In the genomic region with DNA sequence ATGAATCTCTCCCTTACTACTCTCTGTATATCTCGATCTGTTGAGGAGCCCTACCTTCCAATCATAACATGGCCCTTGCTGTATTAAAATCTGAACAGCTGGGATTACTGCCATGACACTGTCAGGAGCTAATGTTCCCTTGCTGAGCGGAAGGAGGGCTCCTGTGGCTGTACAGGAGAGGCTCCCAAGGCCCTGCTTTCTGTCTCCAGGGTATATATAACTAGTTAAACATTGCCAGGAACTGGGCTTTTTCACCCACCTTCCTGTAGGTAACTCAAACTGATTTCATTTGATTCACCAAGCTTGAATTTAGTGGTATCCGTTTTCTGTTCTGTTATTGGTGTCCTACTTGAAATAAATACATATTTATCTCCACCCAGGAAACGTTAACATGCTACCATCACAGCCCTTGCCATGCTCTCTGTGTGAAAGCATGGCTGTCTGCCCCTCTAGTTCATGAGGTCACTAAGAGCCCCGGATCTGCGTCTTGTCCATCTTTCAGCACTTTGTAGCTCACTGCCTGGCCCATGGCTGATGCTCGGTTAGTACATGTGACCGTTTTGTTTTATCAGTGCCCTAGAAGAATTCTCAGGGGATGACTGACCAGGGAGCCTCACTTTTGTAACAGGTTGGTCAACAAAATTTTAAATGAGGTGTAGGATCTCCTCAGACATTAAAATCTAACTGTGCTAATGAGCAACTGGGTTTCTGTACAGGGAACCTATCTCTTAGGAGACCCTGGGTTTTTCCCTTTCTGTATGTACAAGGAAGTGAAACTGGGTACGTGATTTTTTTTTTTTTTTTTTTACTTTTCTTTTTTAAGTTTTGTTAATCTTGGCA, we compare ENCODE assay signal across 18 mouse cellular contexts. TPM values are rescaled to one million over a fixed set of nuclear protein-coding genes. Genes with fewer than 3 reads are reported as not detected.
A peak's percentile ranks its signal among the peaks of the same experiment; 100 is the strongest.
DNase-seq lines count a peak whose midpoint lies in the region; ATAC-seq and TF ChIP-seq lines count a peak whose summit lies in the region.
"Had no signal": no experiment of that assay in that cellular context is flagged by ENCODE, and none has a peak within 500 bp of the region (broad histone marks: within the 10 kb centered on the region; RNA-seq: fewer than 3 reads in every experiment).

No protein-coding gene starts in this region.

- no peak overlapping the region for H3K4me3 ChIP-seq in heart, postnatal 0 days (ENCODE audit: low read depth, low read length)
- H3K4me3 ChIP-seq in CH12.LX (replicated peaks in 1 of 3; ENCODE audit: low read depth in 2 of 3, low read length in 2 of 3, poor library complexity in 1 of 3), result peak overlapping the region in 1 of 3 experiments; percentile 34
- no peak overlapping the region for H3K4me3 ChIP-seq in intestine, embryonic 15.5 days (replicated peaks)
- H3K4me3 ChIP-seq in stomach, embryonic 15.5 days (replicated peaks), result no peak overlapping the region
- H3K4me3 ChIP-seq: embryonic facial prominence, embryonic 12.5 days; forebrain, embryonic 10.5 days; layer of hippocampus, adult 2 months; limb, embryonic 15.5 days; neural tube, embryonic 15.5 days had no signal

- peak; percentile 81 for ATAC-seq in heart, postnatal 0 days (ENCODE audit: insufficient read depth, low read depth)
- ATAC-seq in intestine, embryonic 15.5 days, result peak; percentile 61
- ATAC-seq in stomach, embryonic 15.5 days (ENCODE audit: insufficient read depth, low FRiP score, low read depth), result no peak

- no peaks in the 10 kb centered on the region for H3K9me3 ChIP-seq in heart, postnatal 0 days (replicated peaks; ENCODE audit: control insufficient read depth, low read length)
- no peaks in the 10 kb centered on the region for H3K9me3 ChIP-seq in CH12.LX (replicated peaks; ENCODE audit: low read length)
- H3K9me3 ChIP-seq in intestine, embryonic 15.5 days, result no peaks in the 10 kb centered on the region
- no peaks in the 10 kb centered on the region for H3K9me3 ChIP-seq in stomach, embryonic 15.5 days
- H3K9me3 ChIP-seq: embryonic facial prominence, embryonic 12.5 days; forebrain, embryonic 10.5 days; limb, embryonic 15.5 days; neural tube, embryonic 15.5 days had no signal

- H3K79me2 ChIP-seq in CH12.LX (replicated peaks; ENCODE audit: control insufficient read depth, extremely low read depth, insufficient read depth, poor library complexity, severe bottlenecking), result peaks cover 5% of the 10 kb centered on the region; the same call in 1 of the 2 replicates

- H3K4me1 ChIP-seq in heart, postnatal 0 days (ENCODE audit: control insufficient read depth, insufficient read depth), result 0 out of 2 replicates have a peak, but pooled peaks cover 4% of the 10 kb centered on the region
- peaks cover 17 to 70% of the 10 kb centered on the region in 2 experiments for H3K4me1 ChIP-seq in CH12.LX (ENCODE audit: control insufficient read depth in 1 of 2, insufficient read depth in 2 of 2)
- H3K4me1 ChIP-seq in intestine, embryonic 15.5 days (replicated peaks), result no peaks in the 10 kb centered on the region
- H3K4me1 ChIP-seq in stomach, embryonic 15.5 days, result no peaks in the 10 kb centered on the region
- H3K4me1 ChIP-seq: embryonic facial prominence, embryonic 12.5 days; forebrain, embryonic 10.5 days; limb, embryonic 15.5 days; neural tube, embryonic 15.5 days had no signal

- H3K27ac ChIP-seq in heart, postnatal 0 days (ENCODE audit: low read depth), result 0 out of 2 replicates have a peak overlapping the region, but pooled peaks have one; percentile 20
- H3K27ac ChIP-seq in CH12.LX (ENCODE audit: insufficient read depth, low read depth), result peak overlapping the region; percentile 92
- peak overlapping the region; percentile 56; the same call in 1 of the 2 replicates for H3K27ac ChIP-seq in intestine, embryonic 15.5 days
- H3K27ac ChIP-seq in stomach, embryonic 15.5 days, result peak overlapping the region; percentile 72; the same call in 1 of the 2 replicates
- H3K27ac ChIP-seq: embryonic facial prominence, embryonic 12.5 days; forebrain, embryonic 10.5 days; layer of hippocampus, adult 2 months; limb, embryonic 15.5 days; neural tube, embryonic 15.5 days had no signal

- H3K4me2 ChIP-seq in heart, postnatal 0 days (ENCODE audit: low read depth, low read length), result no peak overlapping the region
- H3K4me2 ChIP-seq in CH12.LX (ENCODE audit: insufficient read depth, low read depth, poor library complexity, severe bottlenecking), result peak overlapping the region; percentile 71; the same call in 1 of the 2 replicates
- H3K4me2 ChIP-seq in intestine, embryonic 15.5 days (replicated peaks), result no peak overlapping the region
- no peak overlapping the region for H3K4me2 ChIP-seq in stomach, embryonic 15.5 days
- H3K4me2 ChIP-seq: embryonic facial prominence, embryonic 12.5 days; limb, embryonic 15.5 days; lung, embryonic 14.5 days; neural tube, embryonic 15.5 days had no signal

- H3K27me3 ChIP-seq in heart, postnatal 0 days (ENCODE audit: control insufficient read depth, insufficient read depth, low read length), result no peaks in the 10 kb centered on the region
- no peaks in the 10 kb centered on the region for H3K27me3 ChIP-seq in CH12.LX (replicated peaks)
- no peaks in the 10 kb centered on the region for H3K27me3 ChIP-seq in intestine, embryonic 15.5 days (replicated peaks)
- no peaks in the 10 kb centered on the region for H3K27me3 ChIP-seq in stomach, embryonic 15.5 days (replicated peaks)
- H3K27me3 ChIP-seq: embryonic facial prominence, embryonic 12.5 days; limb, embryonic 15.5 days; neural tube, embryonic 15.5 days had no signal

- TF ChIP-seq RAD21 in CH12.LX (IDR thresholded peaks at IDR 0.05; ENCODE audit: low read depth, low read length), result no peak

- TF ChIP-seq CTCF in heart, postnatal 0 days (IDR thresholded peaks at IDR 0.05; ENCODE audit: low read depth), result no peak
- no peak for TF ChIP-seq CTCF in CH12.LX (conservative IDR thresholded peaks at IDR 0.05 in 1 of 2, IDR thresholded peaks at IDR 0.05 in 1 of 2; ENCODE audit: low read depth in 2 of 2, low read length in 2 of 2)

- intact Hi-C loops in heart, postnatal 10 days (cut with DNase I), result no loop called here

- WGBS in heart, postnatal 0 days, result 44% methylated on average over 9 of the region's 9 CpGs
- 63% methylated on average over 9 of the region's 9 CpGs for WGBS in intestine, embryonic 15.5 days
- WGBS in stomach, embryonic 15.5 days, result 66% methylated on average over 9 of the region's 9 CpGs

- no peaks in the 10 kb centered on the region for H3K36me3 ChIP-seq in heart, postnatal 0 days (replicated peaks; ENCODE audit: control insufficient read depth, insufficient read depth, low read length)
- no peaks in the 10 kb centered on the region for H3K36me3 ChIP-seq in CH12.LX (replicated peaks in 1 of 2; ENCODE audit: control insufficient read depth in 1 of 2, insufficient read depth in 1 of 2, low read length in 1 of 2)
- no peaks in the 10 kb centered on the region for H3K36me3 ChIP-seq in intestine, embryonic 15.5 days
- no peaks in the 10 kb centered on the region for H3K36me3 ChIP-seq in stomach, embryonic 15.5 days
- H3K36me3 ChIP-seq: embryonic facial prominence, embryonic 12.5 days; forebrain, embryonic 10.5 days; limb, embryonic 15.5 days; neural tube, embryonic 15.5 days had no signal

- dilution Hi-C loops in CH12.LX (cut with MboI; ENCODE audit: extremely low pct_ligation_motif_present, extremely low pct_unique_long_range_greater_than_20kb, low sequenced_read_pairs), result no loop called here

- no peak overlapping the region for H3K9ac ChIP-seq in heart, postnatal 0 days (replicated peaks; ENCODE audit: low read depth, low read length)
- H3K9ac ChIP-seq in CH12.LX (ENCODE audit: insufficient read depth, low read depth), result no peak overlapping the region
- H3K9ac ChIP-seq in intestine, embryonic 15.5 days, result no peak overlapping the region
- H3K9ac ChIP-seq in stomach, embryonic 15.5 days, result no peak overlapping the region
- H3K9ac ChIP-seq: embryonic facial prominence, embryonic 12.5 days; limb, embryonic 15.5 days; lung, embryonic 14.5 days; neural tube, embryonic 15.5 days had no signal

- TF ChIP-seq POLR2A in CH12.LX (IDR thresholded peaks at IDR 0.05; ENCODE audit: low read depth, low read length), result no peak; the same call in 1 of the 2 replicates

- TF ChIP-seq EP300 in heart, postnatal 0 days (IDR thresholded peaks at IDR 0.05; ENCODE audit: low read depth), result no peak
- TF ChIP-seq EP300 in CH12.LX (IDR thresholded peaks at IDR 0.05; ENCODE audit: low read length), result peak; percentile 94

- in situ Hi-C loops in CH12.LX (cut with MboI; ENCODE audit: low pct_ligation_motif_present, low pct_unique_long_range_greater_than_20kb, low sequenced_read_pairs), result no loop called here

- DNase-seq in heart, postnatal 0 days (ENCODE audit: low spot score), result no peak
- DNase-seq in heart, postnatal 10 days, result no peak
- DNase-seq in CH12.LX (ENCODE audit: extremely low read depth), result peak; percentile 55
- DNase-seq in layer of hippocampus, postnatal 25 days (ENCODE audit: extremely low spot score in 1 of 2, low spot score in 1 of 2), result no peak
- no peak for DNase-seq in frontal cortex, adult 2 months (ENCODE audit: extremely low spot score in 1 of 2, low spot score in 1 of 2)
- DNase-seq in thymus, adult 18-20 months, result no peak
- DNase-seq: adrenal gland, postnatal 25 days; cerebellum, postnatal 14 days; kidney, adult 8-10 months; lung, embryonic 14.5 days; thymus, postnatal 14 days had no signal

TF ChIP-seq in CH12.LX, 34 proteins besides CTCF, POLR2A, EP300 and RAD21 (continues in another document):
- no peak for TF ChIP-seq USF1 (IDR thresholded peaks at IDR 0.05; ENCODE audit: low read depth, low read length)
- TF ChIP-seq JUND (conservative IDR thresholded peaks at IDR 0.05; ENCODE audit: low read depth, low read length), result no peak
- no peak for TF ChIP-seq TBP (conservative IDR thresholded peaks at IDR 0.05; ENCODE audit: low read depth, low read length)
- peak; percentile 17; the same call in 1 of the 2 replicates for TF ChIP-seq JUN (IDR thresholded peaks at IDR 0.05; ENCODE audit: insufficient read depth, low read depth, low read length)
- TF ChIP-seq E2F4 (IDR thresholded peaks at IDR 0.05; ENCODE audit: insufficient replicate concordance, low read depth, low read length), result no peak
- no peak for TF ChIP-seq CHD2 (IDR thresholded peaks at IDR 0.05; ENCODE audit: low read length)
- TF ChIP-seq BHLHE40 (IDR thresholded peaks at IDR 0.05; ENCODE audit: low read depth, low read length), result peak; percentile 28
- TF ChIP-seq KAT2A (IDR thresholded peaks at IDR 0.05; ENCODE audit: insufficient replicate concordance, low read length), result no peak

RNA-seq across cellular contexts. Expression of gene Dock11, which starts 41.7 kb away (rescaled TPM):
- 5.4 and 11.6 TPM in 2 replicates for total RNA-seq in heart, postnatal 0 days (2014; rRNA removed; ENCODE audit: low replicate concordance)
- 1.6 and 2.0 TPM in 2 replicates for polyA plus RNA-seq in heart, postnatal 0 days (2015; fragmentation: Nextera tagmentation; extraction: Ambion mirVana)
- 10 to 100 TPM in 1 of 2 experiments, 1 to 10 TPM in 1; 8.0 to 10.4 TPM for total RNA-seq in heart, postnatal 10 days (2021)
- total RNA-seq in CH12.LX (2012; rRNA removed) (25.1 and 25.4 TPM in 2 replicates), CH12.LX (2014; rRNA removed) (47.6 and 61.0 TPM in 2 replicates)
- polyA plus RNA-seq in CH12.LX (2012; ENCODE audit: insufficient read length, low read depth), result 30.4 and 31.8 TPM in 2 replicates
- polyA plus RNA-seq in intestine, embryonic 15.5 days (2015; fragmentation: Nextera tagmentation; extraction: Ambion mirVana), result 10.5 and 11.8 TPM in 2 replicates
- polyA plus RNA-seq in stomach, embryonic 15.5 days (2015; fragmentation: Nextera tagmentation; extraction: Ambion mirVana), result 14.1 and 17.0 TPM in 2 replicates
- 10 to 100 TPM; 13.7 to 17.9 TPM for total RNA-seq in layer of hippocampus, postnatal 25 days (2021)
- polyA plus RNA-seq in frontal cortex, adult 2 months (2012; rRNA removed), result 7.5 and 8.3 TPM in 2 replicates

Comparison
In these comparisons a context has a peak if more than half of its experiments do, and no peak if none do; other contexts are left out.
1. H3K27ac ChIP-seq: peak in every context shown above with its lines; median percentile 92 in CH12.LX; 72 in stomach, embryonic 15.5 days; 56 in intestine, embryonic 15.5 days; 20 in heart, postnatal 0 days.